Mouse (Mus musculus) megakaryocyte, embryonic 14.5 days (primary cell): Measurements from ENCODE around the gene Trappc2l. TPM values are rescaled to one million over a fixed set of nuclear protein-coding genes. Genes with fewer than 3 reads are reported as not detected.

Experiments used
- H3K27me3 ChIP-seq: replicated peaks from 2 replicates; pipeline ENCODE3; 2012; ENCODE audit warnings: inconsistent platforms
- H3K36me3 ChIP-seq: replicated peaks from 2 replicates; pipeline ENCODE3; 2012; ENCODE audit warnings: low read length, inconsistent platforms, mixed read lengths
- H3K4me1 ChIP-seq: 2 replicates; pipeline ENCODE4 v1.6.1; 2012; ENCODE audit warnings: inconsistent platforms
- H3K4me3 ChIP-seq: replicated peaks from 2 replicates; pipeline ENCODE3; 2012; ENCODE audit warnings: moderate library complexity, mild to moderate bottlenecking, inconsistent platforms
- H3K9me3 ChIP-seq: 2 replicates; pipeline ENCODE4 v1.6.1; 2012; ENCODE audit warnings: inconsistent platforms
- FLI1 ChIP-seq: IDR thresholded peaks from 2 replicates; pipeline ENCODE4 v1.6.1; 2012; ENCODE audit warnings: low read length, inconsistent platforms, mixed read lengths
- GATA1 ChIP-seq: IDR thresholded peaks from 3 replicates; pipeline ENCODE4 v1.6.1; 2012; ENCODE audit warnings: mixed read lengths, low read length, inconsistent platforms, borderline replicate concordance
- polyA plus RNA-seq: library from polyadenylated mRNA; stranded (reverse); fragments of >175 nt; gene quantifications from 2 replicates; pipeline ENCODE4 v1.2.3, GENCODE M21; 2012; ENCODE audit warnings: low replicate concordance; ENCODE audit not compliant: insufficient read depth

Gene Trappc2l
- polyA plus RNA-seq, 1 experiment = 2.2 TPM

DNA sequence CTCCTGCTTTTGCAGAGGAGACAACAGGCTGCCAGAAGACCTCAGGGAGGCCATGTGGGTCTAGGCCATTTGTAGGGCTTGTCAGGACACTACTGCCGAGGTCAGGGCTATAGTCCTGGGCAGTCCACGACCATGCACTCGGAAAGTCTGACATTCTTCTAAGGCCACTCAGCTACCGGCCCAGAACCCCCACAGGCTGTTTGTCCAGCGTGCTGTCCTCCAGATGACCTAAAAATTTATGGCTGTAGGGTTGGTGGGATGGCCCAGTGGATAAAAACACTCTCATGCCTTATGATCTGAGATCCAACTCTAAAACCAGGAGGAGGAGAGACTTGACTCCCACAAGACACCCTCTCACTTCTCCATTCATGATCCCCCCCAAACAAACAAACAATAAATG, 52.2 kb downstream of the Trappc2l start:
- TF ChIP-seq FLI1 = no peak
- no peak for TF ChIP-seq GATA1
- Histone ChIP-seq H3K36me3 (peaks cover 97% of the 10 kb centered on the region), H3K4me1 (peaks cover 99% of the 10 kb centered on the region)

DNA sequence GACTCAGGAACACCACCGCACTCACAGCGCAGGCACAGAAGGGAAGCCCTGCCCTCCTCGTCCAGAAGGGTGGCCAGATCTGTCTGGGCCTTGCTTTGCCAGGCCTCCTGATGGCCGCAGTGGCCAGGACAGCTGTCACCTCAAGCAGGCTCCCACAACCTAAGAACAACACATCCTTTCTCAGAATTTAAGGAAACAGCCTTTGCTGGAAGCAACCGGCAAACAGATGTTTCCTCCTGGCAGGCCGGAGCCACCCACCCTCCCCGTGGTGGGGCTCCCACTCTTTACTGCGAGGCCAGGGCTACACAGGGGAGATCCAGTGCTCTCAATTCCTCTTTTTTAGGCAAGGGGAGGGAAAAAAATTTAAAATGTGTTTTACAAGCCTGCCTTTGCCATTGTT, 53.8 kb downstream of the Trappc2l start:
- peaks cover 99% of the 10 kb centered on the region for H3K4me1 ChIP-seq

More for the DNA sequence above, 52.2 kb downstream of the Trappc2l start:
- no peaks in the 10 kb centered on the region for H3K9me3 ChIP-seq
- H3K4me3 ChIP-seq = peak overlapping the region; percentile 31
- H3K27me3 ChIP-seq = no peaks in the 10 kb centered on the region

DNA sequence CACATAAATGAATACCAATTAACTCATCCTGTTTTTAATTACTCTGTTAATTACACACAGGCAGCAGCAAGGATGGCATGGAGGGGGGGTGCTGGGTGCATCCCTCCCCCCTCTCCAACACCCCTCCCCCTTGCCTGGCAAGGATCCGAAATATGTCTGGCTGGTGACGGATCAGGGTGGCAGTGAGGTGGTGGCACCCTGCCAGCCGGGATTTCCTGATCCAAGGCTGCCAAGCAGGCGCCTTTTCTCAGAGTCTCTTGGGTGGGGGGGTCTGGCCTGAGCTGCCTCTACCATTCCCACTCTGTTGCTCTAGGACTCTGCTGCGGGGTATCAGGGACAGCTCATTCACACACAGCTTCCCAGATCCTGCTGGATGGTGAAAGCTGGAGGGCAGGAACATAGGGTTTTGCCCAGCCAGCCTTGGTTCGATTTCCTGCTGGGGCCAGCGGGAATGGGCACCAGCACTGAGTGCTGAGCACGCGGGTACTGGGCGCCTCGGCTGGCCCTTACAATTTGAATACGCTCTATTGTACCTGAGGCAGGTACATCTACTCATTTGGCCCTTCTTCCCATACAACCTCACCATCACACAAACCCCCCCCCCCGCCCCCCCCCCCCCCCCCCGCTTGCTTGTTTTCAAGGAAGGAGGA, 54.4 kb downstream of the Trappc2l start:
- Histone ChIP-seq H3K36me3 (peaks cover 97% of the 10 kb centered on the region), H3K9me3 (no peaks in the 10 kb centered on the region), H3K4me3 (peak overlapping the region; percentile 88), H3K27me3 (no peaks in the 10 kb centered on the region), H3K4me1 (peaks cover 100% of the 10 kb centered on the region)
- TF ChIP-seq GATA1 (no peak), FLI1 (no peak)

More for the DNA sequence above, 53.8 kb downstream of the Trappc2l start:
- H3K27me3 ChIP-seq = no peaks in the 10 kb centered on the region
- no peak for TF ChIP-seq GATA1
- TF ChIP-seq FLI1 = no peak
- no peaks in the 10 kb centered on the region for H3K9me3 ChIP-seq
- H3K4me3 ChIP-seq = peak overlapping the region; percentile 85
- peaks cover 97% of the 10 kb centered on the region for H3K36me3 ChIP-seq

Other genes starting within 250 kb of the Trappc2l start
- gene Zc3h18, start 235.0 kb upstream of the Trappc2l start, polyA plus RNA-seq = 80.4 and 130 TPM in 2 replicates
- gene Il17c, start 189.6 kb upstream of the Trappc2l start, polyA plus RNA-seq = 0.68 TPM in 1 of 2 replicates, not detected in the other
- 3,699 and 12,582 TPM in 2 replicates for gene Cyba, start 178.7 kb upstream of the Trappc2l start, polyA plus RNA-seq
- 66.0 and 142 TPM in 2 replicates for gene Mvd, start 168.2 kb upstream of the Trappc2l start, polyA plus RNA-seq
- 2.8 and 8.0 TPM in 2 replicates for gene Snai3, start 150.9 kb upstream of the Trappc2l start, polyA plus RNA-seq
- gene Rnf166, start 135.6 kb upstream of the Trappc2l start, polyA plus RNA-seq = 86.9 and 219 TPM in 2 replicates
- gene Ctu2, start 135.5 kb upstream of the Trappc2l start, polyA plus RNA-seq = 40.5 and 70.3 TPM in 2 replicates
- gene Piezo1, start 60.3 kb upstream of the Trappc2l start, polyA plus RNA-seq = 25.0 and 60.9 TPM in 2 replicates
- gene Cdt1, start 43.6 kb upstream of the Trappc2l start, polyA plus RNA-seq = 68.9 and 81.7 TPM in 2 replicates
- 257 and 338 TPM in 2 replicates for gene Aprt, start 34.7 kb upstream of the Trappc2l start, polyA plus RNA-seq
- gene Galns, start 177 bp upstream of the Trappc2l start, polyA plus RNA-seq = 12.6 and 15.3 TPM in 2 replicates
- gene Pabpn1l, start 11.1 kb downstream of the Trappc2l start, polyA plus RNA-seq = 0.25 TPM in 1 of 2 replicates, not detected in the other
- 54.9 and 189 TPM in 2 replicates for gene Cbfa2t3, start 87.5 kb downstream of the Trappc2l start, polyA plus RNA-seq
- gene Acsf3, start 163.8 kb downstream of the Trappc2l start, polyA plus RNA-seq = 9.9 and 23.1 TPM in 2 replicates
- gene Cdh15, start 236.3 kb downstream of the Trappc2l start, polyA plus RNA-seq = not detected in 2 replicates